Mouse (Mus musculus): ENCODE results near the gene Thbs4.

The Thbs4 gene

DNA sequence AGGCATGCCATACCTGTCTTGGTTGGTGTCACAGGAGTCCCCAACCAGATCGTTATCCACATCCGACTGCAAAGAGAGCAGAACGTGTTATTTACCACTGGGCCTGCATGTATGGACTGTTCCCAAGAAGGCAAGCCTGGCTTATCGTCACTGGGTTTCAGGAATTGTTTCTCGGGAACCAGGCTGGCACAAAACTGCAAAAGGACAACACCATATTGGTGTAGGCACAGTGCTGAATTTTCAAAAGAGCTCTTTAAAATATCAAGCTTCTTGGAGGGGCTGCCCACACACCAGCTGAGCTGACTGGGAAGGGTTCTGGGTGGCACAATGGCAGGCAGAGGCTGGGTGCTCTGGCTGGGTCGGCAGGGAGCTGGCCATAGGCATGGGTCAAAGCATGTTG lies 34.1 kb downstream of the Thbs4 start:
- in situ Hi-C loops (cut with MboI): no loop called here

DNA sequence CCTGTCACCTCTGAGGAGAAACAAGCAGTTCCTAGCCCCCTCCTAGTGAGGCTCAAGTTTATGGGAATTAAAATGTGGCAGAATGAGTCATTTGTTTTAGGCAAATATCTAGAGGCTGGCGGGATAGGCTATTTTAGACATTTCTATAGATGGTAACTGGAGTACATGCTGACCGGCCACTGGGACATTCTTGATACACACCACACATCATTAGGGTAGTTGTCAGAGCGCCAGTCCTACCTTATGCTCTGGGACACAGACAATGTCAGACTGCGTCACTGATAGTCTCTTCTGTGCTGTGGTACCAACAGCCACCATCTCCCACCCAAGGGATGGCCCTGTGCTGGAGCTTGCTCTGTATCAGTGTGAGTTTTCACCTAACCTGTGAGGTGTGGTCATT lies 35.5 kb downstream of the Thbs4 start:
- in situ Hi-C loops (cut with MboI): no loop called here

DNA sequence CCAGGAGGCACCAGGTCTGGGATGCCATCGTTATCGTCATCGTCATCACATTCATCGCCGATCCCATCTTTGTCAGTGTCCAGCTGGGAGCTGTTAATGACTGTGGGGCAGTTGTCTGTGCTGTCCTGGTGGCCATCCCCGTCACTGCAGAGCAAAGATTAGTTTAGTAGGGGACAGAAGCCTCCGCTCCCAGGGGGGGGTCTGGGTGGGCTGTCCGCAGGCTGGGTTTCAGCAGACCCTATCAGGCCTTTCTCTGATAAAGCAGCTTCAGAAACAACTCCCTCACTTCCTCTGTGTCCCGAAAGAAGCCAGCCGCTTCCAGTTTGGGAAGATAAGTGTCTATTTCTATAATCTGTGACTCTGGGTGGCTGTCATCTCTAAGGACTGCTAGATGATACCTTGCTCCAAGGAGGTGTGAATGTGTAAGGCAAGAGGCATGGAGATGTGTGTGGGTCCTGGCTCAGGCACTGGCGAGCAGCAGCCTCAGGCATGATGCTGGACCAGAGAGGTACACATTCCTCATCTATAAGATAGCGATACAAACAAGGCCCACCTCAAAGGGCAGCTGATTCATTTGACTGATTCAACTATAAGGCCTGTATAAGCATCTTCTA lies 36.5 kb downstream of the Thbs4 start:
- in situ Hi-C loops (cut with MboI): no loop called here

DNA sequence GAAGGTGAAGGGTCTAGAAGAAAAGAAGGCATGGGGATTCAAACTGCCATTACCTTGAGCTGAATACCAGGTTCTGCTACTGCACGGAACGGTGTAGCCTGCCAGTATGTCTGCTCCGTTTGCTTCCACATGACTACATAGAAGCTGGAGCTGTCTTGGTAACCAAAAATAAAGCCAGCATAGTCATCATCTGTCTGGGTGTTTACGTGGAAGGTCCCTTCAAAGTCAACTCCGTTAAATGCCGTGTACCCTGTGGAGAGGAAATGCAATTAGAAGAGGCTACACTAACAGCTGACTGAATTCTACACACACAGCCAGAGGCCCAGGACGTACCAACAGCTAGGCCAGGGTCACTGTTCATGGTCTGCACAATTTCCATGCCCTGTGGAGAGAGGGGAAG lies 39.6 kb downstream of the Thbs4 start:
- in situ Hi-C loops (cut with MboI): no loop called here

DNA sequence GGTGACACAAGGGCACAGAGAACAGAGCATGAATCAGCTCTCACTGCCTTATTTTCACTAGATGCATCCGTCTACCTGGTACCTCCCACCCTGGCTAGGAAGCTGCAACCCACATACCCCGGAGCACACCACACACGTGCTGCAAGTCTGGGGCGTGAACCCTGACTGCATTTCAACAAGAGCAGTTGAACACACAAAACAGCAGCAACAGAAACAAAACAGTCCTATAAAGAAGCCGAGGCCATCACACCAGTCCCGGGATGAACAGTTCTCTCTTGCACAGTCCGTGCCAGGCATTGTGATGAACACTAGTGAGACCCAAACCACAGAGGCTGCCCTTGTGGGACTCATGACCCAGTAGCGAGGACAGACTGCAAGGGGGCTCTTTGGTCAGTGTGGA lies 40.9 kb downstream of the Thbs4 start:
- in situ Hi-C loops (cut with MboI): no loop called here

DNA sequence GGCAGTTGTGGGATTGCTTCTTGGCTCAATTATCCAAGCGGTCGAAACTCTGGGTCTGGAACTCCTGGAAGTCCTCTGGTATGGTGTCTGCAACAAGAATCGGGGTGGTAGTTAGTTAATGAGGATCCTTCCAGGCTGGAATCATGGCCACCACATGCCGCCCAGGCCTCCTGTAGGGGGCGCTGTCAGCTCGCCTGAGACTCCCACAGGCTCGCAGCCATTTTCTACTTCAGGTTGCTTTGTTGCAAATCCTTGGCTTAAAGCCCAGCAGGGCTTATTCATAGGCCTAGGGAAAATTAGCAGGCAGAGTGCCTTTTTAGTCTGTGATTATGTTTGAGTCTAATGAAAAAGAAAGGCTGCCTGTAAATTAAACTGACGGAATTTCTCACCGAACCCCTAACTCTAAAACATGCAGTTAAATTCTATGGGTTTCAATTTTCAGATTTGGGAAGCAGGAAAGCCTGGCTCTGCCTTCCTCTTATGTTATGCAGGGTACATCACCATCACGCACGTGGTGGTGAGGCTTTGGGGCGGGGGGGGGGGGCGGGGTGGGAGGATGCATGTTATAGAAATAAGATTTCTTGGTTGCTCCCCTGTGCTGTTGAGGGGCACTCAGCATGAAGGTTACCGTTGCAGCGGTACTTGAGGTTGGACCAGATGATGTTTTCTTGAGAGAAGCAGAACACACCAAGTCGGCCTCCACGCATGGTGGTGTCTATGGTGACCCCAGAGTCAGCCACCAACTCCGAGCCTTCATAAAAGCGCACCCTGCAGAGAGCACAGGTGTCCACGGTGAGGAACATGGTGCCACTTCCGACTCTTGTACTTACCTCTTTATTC lies 42.7 kb downstream of the Thbs4 start:
- in situ Hi-C loops (cut with MboI): no loop called here

DNA sequence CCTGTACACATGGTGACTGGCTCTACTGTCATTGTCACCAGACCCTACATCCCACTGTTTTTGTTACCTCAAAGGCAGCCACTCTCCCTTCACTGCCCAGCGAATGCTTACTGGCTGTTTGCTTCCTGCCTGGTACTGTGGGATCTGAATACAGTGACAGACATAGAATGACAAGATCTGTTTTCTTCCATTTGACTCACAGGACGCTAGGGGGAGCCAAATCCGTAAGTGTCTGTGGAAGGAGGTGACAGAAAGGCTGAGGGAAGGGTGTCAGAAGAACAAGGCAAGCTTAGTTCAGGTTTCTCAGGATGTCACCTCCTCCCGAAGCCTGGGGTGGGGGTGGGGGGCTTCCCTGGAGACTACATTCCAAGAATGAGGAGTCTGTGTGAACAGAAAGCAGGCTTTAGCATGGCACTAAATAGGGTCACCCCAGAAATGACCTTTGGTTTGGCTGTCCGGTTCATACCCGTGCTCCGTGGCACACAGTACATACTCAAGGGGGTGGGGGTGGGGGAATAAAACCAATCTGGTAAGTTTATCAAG lies 43.6 kb downstream of the Thbs4 start:
- in situ Hi-C loops (cut with MboI): no loop called here

DNA sequence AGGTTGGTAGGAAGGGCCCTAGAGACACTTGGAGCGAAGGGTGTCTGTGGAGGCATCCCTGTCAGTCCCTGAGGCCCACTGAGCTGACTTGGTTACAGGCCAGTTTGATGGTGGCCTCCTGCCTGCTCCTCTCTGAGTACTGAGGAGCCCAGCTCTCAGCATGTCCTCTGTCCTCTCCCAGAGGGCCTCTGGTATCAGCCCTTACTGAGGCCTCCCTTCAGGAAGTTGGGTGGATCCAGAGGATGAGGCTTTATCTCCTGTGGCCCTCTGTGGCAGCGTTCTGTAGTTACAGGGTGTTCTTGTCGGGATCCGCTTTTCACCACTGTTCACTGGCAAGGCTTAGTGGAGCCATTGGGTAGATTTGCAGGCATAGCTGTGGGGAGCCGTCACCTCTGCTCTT lies 51.3 kb downstream of the Thbs4 start:
- in situ Hi-C loops (cut with MboI): loop anchor here (5.0 to 25.0 kb wide), 2 partner anchors 166 to 831 kb away; partner anchors contain the start of gene Spz1

DNA sequence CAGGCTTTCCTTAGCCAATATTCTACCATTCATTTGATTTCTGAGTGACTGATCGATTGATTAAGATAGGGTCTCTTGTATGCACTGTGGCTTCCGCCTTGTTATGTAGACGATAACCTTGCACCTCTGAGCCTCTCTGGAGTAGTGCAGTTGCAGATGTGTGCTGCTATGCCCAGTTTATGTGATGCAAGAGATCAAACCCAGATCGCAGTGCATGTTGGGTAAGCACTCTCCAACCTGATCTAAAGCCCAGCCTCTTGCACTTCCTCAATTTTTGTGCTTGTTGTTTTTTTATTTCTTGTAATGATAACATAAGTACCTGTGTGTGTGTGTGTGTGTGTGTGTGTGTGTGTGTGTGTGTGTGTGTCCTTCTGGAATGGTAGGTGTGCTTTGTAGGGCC lies 51.7 kb downstream of the Thbs4 start:
- in situ Hi-C loops (cut with MboI): loop anchor here (5.0 to 25.0 kb wide), 2 partner anchors 166 to 831 kb away; partner anchors contain the start of gene Spz1

DNA sequence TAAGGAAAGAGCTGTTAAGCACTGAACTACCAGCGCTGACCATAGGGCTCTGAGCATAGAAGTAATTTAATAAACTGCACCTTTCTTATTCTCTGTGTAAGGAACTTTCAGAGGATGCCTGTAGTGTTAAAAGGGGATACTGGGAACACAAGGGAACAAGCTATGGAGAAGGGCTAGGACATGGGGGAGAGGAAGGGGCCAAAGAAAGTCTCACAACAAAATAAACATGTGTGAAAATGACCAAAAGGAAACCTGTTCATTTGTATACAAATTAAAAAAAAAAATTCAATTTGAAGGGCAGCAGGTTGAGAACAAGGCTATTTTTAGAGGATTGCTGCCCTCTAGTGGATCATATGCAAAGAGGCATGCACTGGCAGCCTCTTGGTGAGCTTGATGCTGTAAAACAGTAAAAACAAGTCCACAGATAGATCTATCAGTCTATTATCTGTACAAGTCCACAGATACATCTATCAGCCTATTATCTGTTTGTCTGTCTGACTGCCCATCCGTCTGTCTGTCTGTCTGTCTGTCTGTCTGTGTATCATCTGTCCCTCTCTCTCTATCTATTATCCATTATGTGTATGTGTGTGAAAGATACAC lies 53.8 kb downstream of the Thbs4 start:
- in situ Hi-C loops (cut with MboI): loop anchor here (5.0 to 25.0 kb wide), 2 partner anchors 163 to 828 kb away; partner anchors contain the start of gene Spz1

DNA sequence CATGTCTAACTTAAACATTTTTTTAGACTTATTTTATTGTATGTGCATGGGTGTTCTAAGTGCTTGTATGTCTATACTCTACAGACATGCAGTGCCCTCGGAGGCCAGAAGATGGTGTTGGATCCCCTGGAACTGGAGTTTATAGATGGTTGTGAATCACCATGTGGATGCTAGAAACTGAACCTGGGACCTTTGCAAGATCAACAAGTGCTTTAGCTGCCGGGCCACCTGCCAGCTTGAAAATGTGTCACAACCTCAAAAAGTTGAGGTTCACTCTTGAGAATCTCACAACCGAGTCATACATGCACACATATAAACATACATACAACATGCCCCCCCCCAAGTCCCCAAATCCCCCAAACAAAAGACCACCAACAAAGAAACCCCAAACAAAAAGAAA lies 54.8 kb downstream of the Thbs4 start:
- in situ Hi-C loops (cut with MboI): loop anchor here (5.0 to 25.0 kb wide), 2 partner anchors 163 to 828 kb away; partner anchors contain the start of gene Spz1

DNA sequence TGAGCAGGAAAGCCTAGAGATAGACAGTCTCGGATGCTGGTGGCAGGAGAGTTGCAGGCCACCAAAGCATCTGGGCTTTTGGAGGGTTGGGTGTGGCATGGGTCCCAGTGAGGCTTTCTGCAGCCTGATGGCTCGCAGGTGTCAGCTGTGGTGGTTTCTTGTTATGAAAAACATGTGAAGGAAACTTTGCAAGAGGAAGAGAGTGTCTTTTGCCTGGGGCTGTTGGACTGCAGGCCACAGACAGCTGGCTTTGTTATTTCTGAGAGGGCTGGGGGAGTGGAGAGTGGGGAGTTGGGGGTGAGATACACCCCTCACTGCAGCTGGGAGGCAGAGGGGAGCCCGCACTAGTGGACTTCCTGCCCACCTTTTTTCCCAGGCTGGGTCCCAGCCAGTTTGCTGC lies 55.8 kb downstream of the Thbs4 start:
- in situ Hi-C loops (cut with MboI): loop anchor here (25.0 kb wide), 1 partner anchor 827 kb away; no protein-coding TSS in a partner anchor

DNA sequence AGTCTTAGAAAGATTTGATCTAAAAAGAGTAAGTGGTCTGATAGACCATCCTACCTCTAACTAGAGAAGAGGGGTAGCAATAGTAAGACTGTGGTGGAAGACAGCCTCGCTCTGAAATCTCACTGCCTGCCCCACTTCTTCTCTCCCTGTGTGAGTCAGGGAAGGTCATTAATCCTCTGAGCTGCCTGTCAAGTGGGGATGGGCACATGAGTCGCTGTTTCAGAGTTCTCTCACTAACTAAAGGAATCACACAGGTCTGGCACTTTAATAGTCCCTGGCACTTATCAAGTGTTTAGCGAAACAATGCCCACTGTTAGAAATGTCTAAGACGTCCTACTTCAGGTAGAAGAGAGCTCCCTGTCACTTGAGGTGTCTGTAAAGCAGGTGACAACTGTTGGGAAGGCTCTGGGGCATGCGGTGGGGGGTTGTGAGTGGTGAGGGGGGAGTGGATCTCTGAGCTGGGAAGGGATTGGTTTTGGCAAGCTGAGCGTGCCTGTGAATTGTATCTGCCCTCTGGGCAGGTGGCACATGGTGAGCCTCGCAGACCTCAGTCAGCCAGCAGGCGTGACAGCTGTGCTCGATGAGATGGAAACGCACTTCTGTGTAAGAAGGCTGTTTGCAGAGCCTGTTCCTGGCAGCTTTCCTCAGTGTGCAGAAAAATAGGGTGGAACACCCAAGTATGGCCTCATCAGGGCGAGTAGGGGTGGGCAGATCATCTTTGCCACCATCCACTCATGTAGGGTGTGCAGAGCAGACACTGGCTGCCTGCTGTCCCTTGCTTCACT lies 57.9 kb downstream of the Thbs4 start:
- in situ Hi-C loops (cut with MboI): loop anchor here (25.0 kb wide), 1 partner anchor 824 kb away; no protein-coding TSS in a partner anchor

DNA sequence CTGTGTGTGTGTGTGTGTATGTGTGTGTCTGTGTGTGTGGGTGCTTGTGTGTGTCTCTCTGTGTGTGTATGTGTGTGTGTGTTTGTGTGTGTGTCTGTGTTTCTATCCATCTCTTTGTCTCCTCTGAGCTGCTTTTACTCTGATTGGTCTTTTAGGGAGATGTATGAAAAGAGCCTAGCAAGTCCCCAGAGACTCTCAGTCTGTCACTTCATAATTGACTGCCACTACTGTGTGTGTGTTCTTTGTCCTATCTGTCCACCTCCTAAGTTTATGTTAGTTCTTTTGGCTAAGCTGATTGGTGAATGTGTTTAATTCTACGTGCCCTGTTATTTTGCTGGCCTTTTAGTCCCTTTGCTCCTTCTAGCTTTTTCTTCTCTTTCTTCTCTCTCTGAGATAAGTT lies 58.9 kb downstream of the Thbs4 start:
- in situ Hi-C loops (cut with MboI): loop anchor here (25.0 kb wide), 1 partner anchor 823 kb away; no protein-coding TSS in a partner anchor

DNA sequence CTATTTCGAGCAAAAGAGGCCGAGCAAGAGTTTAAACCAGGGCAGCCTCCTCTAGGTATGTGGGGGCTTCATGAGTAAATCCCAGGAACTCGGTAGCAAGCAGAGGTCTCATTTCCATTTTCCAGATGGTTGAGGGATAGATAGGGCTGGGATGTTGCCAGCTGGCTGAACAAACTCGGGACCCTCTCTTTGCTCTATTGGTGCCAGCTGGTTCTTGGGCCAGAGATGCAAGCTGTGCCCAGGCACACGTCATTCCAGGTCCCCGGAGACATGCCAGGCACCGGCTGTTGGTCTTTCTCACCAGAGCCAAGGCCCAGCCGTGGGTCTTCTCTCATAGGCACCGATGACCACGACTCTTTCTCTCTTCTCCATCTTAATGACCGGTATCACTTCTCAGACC lies 60.9 kb downstream of the Thbs4 start:
- in situ Hi-C loops (cut with MboI): loop anchor here (25.0 kb wide), 1 partner anchor 821 kb away; no protein-coding TSS in a partner anchor

DNA sequence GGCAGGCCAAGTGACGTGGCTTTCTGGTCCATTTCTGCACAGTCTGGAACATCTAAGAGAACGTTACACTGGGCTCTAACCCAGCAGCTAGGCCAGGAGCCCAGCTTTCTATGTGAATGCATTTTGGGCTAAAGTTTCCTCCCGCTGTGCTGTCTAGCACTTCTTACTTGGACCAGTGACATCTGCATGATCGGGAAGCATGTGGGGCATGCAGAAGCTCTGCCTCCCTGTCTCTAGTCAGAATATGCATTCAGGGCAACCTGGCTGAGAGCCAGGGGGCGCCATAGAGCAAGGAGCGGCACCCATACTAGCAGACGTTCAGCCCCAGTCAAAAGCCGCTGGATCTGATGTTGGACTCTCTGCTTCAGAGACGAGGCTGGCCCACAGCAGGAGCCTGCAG lies 61.4 kb downstream of the Thbs4 start:
- in situ Hi-C loops (cut with MboI): loop anchor here (25.0 kb wide), 1 partner anchor 821 kb away; no protein-coding TSS in a partner anchor

DNA sequence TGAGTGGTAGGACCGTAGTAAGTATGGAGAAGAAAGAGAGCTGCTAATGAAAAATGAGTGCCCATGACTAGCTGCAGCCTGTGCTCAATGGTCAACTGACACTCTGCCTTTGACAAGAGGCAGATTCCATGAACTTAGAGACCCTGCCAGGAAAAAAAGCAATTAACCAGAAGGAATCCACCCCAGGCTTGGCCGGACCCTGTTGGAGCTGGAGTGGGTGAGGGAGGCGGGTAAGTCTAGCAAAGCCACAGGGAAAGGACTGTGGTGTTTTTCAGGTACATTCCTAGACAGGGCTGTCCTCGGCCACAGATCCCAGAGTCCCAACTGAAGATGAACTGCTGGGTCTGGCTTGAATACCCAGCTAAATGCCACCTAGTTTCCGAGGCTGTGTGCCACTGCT lies 61.8 kb downstream of the Thbs4 start:
- in situ Hi-C loops (cut with MboI): loop anchor here (25.0 kb wide), 1 partner anchor 821 kb away; no protein-coding TSS in a partner anchor

DNA sequence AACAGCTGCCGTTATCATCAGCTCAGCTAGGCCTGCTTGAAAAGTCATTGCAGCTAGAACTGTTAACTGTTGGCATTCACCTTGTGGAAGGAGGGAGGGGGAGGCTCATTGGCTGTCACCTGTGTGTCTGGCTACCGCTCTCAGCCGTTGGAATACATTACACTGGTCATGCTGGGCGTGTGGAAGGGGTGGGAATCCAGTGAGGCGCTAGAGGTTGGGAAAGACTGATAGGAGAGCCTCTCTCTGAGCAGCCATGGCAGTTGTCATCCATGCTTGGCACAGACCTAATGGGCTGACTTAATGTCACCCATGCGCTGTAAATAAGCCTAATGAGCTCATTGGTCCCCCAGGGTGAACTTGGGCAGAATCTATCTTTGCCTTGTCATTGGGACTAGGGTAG lies 62.8 kb downstream of the Thbs4 start:
- in situ Hi-C loops (cut with MboI): loop anchor here (25.0 kb wide), 1 partner anchor 820 kb away; no protein-coding TSS in a partner anchor

DNA sequence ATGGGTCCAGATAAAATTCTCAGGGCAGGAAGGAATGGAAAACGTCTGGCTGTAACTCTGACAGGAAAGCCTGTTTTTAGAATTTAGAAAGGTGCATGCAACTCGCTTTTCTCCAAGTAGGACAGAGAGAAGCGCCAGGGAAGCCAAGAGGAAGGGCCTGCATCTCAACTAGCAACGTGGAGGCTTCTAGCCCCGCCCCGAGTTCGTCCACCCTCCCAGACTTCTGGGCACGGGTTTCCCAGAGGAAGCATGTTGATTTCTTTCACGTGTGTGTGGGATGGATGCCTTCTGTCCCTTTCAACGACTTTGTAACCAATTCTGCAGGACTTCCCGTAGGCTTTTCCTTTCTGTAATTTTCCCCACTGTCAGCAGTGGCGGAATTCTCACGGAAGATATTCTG lies 64.8 kb downstream of the Thbs4 start:
- in situ Hi-C loops (cut with MboI): loop anchor here (25.0 kb wide), 1 partner anchor 818 kb away; no protein-coding TSS in a partner anchor

DNA sequence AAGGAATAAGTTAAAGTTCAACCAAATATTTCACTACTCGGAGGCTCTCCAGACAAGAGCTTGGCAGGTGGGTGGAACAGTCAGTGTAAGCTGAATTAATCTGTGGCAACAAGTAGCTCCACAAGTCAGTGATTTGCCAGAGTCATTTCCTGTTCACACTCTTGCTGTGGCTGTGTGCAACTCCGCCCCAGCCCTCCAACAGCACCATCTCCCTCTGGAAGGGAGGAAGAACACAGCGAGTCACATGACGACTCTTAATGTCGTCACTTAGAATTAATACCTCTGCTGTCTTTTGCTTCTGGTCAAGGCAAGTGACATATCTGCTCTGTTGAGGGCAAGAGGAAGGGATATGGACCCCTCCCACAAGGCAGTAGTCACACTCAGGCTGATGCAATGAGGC lies 72.2 kb downstream of the Thbs4 start:
- in situ Hi-C loops (cut with MboI): no loop called here

DNA sequence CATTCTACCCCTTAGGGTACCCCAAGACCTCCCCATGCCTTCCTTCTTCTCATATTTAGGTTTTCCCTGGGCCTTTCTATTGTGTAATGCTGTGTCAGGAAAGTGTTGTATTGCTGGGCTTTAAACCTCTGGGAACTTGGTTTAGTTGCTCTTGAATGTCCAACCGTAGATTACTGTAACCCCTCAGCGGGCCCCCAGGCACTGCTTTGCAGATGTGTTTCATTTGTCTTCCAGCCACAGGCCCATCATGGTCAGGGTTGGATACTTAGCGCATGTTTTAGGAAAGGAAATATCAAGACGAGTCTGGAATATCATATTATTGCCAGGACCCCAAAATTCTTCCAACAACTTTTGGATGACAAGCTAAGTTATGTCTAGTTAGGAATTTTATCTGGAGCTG lies 73.6 kb downstream of the Thbs4 start:
- in situ Hi-C loops (cut with MboI): no loop called here
